Mouse (Mus musculus) mesoderm, embryonic 11.5 days (tissue): ENCODE measurements around the gene Fat3.

Experiments
- DNase-seq: peaks from one replicate; pipeline ENCODE4 v3.0.0-alpha.2; 2012; ENCODE audit warnings: low read depth, low spot score

Fat3 gene

DNA sequence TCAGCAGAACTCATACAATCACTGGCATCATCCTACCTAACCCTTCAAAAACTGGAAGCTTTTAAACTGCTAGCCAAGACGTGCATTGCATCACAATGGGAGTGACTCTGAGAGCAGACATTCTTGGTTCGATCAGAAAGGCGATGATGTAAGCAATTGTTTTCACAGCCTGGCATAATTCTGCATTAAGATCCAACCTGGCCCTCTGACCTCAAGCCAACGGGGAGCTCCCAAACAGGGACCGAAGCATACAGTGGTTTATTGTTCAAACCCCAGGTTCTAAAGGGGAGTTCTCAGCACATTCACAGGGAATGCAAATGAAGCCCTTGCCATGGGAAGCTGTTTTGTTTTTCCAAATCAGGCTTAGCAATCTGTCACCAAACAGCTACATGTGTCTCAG, 63.3 kb downstream of the Fat3 start:
- DNase-seq: peak; percentile 76

- peak; percentile 72 for DNase-seq
Measured at GRCm38 (mm10) chr9:16428589-16428988, 72.5 kb downstream of the Fat3 start.

- DNase-seq: no peak
Measured at GRCm38 (mm10) chr9:16422707-16423106, 78.4 kb downstream of the Fat3 start.

- no peak for DNase-seq
Measured at GRCm38 (mm10) chr9:16402815-16403214, 98.3 kb downstream of the Fat3 start.

DNA sequence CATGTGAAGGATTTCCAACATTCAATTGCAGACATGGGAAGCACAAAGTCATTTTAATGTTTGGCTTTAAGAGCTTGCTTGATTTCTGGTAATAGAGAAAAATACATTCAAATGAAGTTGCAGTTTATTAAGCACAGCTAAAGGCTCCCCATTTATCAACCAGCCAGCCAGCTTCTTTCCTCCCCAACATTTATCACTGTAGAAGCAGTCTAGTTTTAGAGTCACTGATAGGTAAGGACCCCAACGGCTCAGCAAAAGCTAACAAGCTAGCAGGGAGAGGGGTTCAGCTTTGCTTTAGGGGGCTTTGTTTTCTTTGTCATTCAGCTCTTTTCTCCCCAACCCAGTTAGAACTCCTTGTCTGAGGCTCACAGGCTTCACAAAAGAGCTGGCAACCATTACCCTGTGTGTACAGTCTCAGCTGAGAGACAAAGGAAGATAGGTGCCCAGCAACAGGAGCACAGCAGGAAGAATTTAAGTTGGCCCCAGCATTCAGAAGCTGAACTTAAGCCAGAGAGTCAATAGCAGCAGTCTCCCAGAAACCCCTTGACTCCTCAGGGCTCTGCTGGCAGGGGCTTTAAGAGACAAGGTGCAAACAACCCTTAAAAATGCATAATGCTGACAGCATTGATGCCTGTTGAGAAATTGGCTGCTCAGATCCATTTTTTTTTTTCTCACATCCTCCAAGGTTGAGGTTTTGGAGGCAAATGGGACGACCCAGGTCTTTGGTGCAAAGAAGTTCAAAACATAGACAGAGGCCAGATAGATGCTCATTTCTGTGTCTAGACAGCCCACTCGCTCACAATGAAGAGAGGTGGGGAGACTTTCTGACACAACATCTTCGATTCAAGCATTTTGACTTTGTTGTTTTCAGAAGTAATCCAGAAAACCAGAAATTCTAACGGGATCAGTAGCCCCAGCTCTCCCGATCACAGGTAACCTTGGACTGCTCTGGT, 102.1 kb downstream of the Fat3 start:
- peak; percentile 69 for DNase-seq

DNA sequence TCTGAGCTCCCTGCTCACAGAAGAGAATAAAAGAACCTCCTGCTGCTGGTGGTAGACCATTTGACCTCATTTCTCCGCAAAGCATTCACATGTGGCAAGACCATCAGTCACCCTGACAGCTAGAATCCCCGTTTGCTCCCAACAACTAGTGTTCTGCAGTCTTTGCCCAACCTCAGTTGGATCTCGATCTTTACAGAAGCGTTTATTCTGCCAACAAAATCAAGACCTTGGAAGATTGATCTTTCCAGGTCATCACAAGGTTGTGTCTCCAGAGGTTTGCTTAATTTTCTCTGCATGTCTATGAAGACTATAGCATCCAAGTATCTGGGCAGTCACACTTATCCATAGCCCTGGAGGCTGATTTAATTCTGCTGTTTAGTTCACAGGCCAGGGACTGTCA, 111.9 kb downstream of the Fat3 start:
- peak; percentile 74 for DNase-seq

DNA sequence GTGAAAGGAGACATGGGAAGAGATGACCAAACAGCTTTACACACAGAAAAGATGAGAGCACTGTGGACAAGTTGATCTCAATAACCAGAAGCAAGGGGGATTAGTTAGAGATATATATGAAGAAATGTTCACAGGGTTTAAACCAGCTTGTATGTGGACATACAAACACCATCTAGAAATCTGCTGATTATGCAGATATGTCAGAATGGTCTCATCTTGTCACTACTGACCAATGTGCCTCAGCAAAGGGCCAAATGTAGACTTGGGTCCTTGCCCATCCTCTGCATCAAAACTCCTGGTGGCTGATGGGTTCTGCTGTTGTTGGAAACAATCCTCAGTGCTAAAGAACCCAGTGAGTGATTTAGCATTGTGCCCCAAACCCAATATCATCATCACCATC, 113.6 kb downstream of the Fat3 start:
- DNase-seq: no peak

DNA sequence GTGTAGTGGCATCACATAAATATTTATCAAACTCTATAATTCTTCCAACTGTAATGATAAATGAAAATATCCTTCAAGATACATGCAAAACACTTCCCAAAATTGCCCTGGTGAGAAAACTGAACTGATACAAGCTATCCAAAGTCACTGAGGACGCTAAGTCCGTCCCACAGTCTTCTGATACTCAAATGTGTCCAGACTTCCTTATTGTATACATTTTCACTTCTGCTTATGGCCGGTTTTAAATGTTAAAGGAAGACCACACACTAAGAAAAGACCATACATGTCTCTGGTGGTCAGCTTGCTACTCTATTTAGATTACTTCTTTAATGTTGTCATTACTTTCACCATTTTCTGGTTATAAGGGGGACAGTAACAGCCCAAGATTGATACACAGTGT, 137.4 kb downstream of the Fat3 start:
- DNase-seq: no peak

- DNase-seq: no peak
Measured at GRCm38 (mm10) chr9:16361811-16362210, 139.3 kb downstream of the Fat3 start.

DNA sequence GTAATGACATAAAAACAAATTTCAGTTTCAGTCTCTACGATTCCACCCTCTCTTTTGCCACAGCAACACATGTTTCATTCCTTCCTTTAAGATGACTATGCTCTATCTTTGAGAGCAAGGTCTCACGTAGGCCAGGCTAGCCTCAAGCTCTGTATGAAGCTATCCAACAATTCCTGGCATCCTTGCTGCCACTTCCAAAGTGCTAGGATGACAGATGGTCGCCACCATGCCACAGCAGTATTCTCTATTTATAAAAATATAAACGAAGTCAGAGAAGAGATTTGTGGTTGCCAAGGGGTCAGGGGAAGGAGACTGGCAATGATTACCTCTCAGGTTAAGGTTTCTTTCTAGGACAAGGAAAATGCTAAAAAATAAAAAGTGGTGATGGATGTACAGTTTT, 144.4 kb downstream of the Fat3 start:
- no peak for DNase-seq

DNA sequence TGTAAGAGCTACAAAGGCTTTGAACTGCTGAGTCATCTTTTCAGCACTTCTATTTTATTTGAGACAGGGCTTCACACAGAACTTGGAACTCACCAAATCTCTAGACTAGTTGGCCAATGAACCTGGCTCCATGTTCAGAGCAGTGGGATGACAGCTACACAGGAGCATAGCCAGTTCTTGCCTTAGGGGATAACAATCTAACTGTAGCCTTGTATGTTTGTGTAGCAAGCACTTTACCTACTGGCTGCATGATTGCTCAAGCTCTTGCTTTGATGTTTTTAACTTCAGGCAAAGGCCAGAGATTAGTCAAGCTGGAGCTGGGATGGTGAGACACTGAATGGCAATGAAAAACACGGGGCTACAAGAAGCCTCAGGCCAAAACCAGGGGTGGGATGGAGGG, 146.2 kb downstream of the Fat3 start:
- no peak for DNase-seq

DNA sequence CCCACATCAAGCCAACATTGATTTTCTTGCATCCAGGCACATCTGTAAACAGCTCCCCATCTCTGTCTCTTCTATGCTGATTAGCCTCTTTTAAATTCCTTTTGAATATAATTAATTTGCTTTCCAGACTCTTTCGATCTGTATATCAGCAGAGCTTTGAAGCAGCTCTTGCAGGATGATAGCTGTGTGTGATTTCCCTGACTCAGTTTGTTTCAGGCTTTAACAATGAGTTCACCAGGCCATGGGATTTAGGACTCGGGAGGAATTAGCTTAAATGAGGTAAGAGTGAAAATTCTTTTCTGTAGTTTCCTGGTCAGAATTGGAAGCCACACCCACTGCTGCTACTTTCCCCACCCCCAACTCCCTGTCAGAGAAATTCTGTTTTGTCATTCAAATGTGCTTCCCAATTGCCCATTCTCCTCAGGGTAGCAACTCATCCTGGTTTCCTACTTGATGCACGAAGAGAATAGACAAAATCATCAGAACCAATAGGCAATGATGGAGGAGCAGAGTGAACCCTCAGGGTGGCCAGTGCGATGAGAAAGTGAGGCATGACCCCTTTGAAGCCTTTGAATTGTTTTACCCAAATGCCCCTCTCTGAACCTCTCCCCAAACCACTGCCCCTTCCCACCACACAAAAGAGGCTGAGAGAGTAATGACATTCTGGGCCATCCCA, 147.9 kb downstream of the Fat3 start:
- peak; percentile 58 for DNase-seq

- no peak for DNase-seq
Measured at GRCm38 (mm10) chr9:16352486-16353048, 148.5 kb downstream of the Fat3 start.

- DNase-seq: peak; percentile 43
Measured at GRCm38 (mm10) chr9:16344902-16345855, 155.9 kb downstream of the Fat3 start.

DNA sequence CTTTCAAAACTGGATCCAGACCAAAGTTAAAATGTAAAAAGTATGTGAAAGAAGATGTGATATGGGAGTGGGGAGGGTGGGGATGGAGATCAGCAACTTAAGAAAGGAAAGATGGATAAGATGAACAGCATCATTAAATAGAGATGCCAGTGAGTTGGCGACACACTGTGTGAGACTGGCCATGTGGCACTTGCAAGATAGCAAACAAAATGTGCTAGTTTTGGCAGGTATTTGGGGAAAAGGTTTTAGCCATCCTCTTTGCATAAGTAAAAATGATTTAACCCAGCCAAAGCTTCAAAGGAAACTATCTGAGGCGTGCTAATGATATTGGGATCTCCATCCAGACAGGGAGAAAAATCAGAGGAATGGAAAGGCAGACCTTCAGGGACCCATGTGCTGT, 157.9 kb downstream of the Fat3 start:
- DNase-seq: no peak

- DNase-seq: no peak
Measured at GRCm38 (mm10) chr9:16342577-16342976, 158.5 kb downstream of the Fat3 start.

GRCm38 (mm10) chr9:16330290-16330984, 170.6 kb downstream of the Fat3 start:
- peak; percentile 28 for DNase-seq

DNA sequence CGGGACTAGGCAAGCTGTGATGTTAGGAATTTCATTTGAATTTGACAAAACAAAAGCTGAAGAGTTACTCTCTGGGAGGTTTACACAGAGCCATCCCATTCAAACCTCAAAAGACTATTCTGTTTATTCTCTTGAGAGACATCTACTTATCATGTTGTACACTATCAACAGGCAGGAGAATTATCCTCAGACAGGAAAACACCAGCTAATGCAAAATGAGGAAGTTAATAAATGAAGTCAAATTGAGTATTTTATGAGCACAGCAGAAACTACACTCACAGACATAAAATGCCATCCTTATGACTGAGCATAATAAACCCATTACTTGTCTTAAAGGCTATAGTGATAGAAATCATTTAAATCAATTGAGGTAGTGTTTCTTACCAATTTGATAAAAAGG, 182.1 kb downstream of the Fat3 start:
- no peak for DNase-seq

GRCm38 (mm10) chr9:16312599-16313197, 188.4 kb downstream of the Fat3 start:
- no peak for DNase-seq
